Mouse (Mus musculus): Measurements from ENCODE around the gene Dydc2.
"Not testable (repeated sequence)": the region's sequence is repeated elsewhere in the genome, so short reads cannot be mapped to it uniquely, and the experiment has no call there.

The Dydc2 gene

GRCm38 (mm10) chr14:41069108-41069507 lies at the start of gene Dydc2:
Gene Dydc2, minus strand, starts transcription at chr14:41069208.
- no peak for DNase-seq (ENCODE audit: low spot score)

GRCm38 (mm10) chr14:41116271-41116670 lies 47.3 kb upstream of the Dydc2 start:
- no peak for DNase-seq (ENCODE audit: low spot score)

DNA sequence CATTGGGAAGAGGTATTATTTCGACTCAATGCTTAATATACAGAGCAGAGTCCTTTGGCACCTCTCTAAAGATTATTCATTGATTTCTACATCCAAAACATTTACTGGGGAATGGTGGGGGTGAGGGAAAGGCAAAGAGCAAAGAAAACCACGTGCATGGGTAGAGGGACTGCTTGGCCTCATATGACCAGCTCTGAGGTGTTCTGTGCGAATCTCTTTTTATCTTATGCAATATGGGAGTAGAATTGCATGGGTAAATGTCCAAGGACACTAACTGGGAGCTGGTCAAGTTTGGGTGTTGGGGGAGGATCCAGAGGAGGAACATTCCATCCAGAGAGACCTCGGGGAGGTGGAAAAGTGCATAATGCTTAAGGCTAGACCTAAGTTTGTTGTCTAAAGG lies 43.9 kb upstream of the Dydc2 start:
- DNase-seq (ENCODE audit: low spot score) = no peak

GRCm38 (mm10) chr14:41111031-41111668 lies 42.1 kb upstream of the Dydc2 start:
- DNase-seq (ENCODE audit: low spot score) = no peak

GRCm38 (mm10) chr14:41104853-41105444 lies 35.9 kb upstream of the Dydc2 start, which contains the start of gene Mat1a:
Gene Mat1a, plus strand, starts transcription at chr14:41105035.
- no peak for DNase-seq (ENCODE audit: low spot score)

GRCm38 (mm10) chr14:41102269-41102668 lies 33.3 kb upstream of the Dydc2 start:
- no peak for DNase-seq (ENCODE audit: low spot score)

DNA sequence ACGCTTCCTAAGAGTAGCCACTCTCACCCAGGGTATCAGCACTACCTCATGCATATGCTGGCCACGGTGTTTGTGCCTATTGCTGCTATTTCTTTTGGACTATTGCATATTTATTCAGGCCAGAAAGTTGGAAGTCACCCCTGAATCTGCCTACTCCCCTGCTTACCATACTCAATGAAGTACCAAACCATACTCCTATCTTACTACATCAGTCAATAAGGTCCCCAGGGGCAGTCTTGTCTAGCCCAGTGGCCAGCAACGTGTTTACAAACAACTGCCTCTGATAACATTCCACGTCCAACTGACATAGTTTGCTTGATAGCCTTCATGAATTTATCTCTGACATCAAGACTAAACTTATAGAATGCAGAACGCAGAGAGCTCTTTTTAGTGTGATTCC lies 32.2 kb upstream of the Dydc2 start:
- DNase-seq (ENCODE audit: low spot score) = no peak

- DNase-seq (ENCODE audit: low spot score) = no peak
Observed at GRCm38 (mm10) chr14:41100712-41101111, 31.7 kb upstream of the Dydc2 start.

GRCm38 (mm10) chr14:41098726-41099125 lies 29.7 kb upstream of the Dydc2 start:
- DNase-seq (ENCODE audit: low spot score) = no peak

DNA sequence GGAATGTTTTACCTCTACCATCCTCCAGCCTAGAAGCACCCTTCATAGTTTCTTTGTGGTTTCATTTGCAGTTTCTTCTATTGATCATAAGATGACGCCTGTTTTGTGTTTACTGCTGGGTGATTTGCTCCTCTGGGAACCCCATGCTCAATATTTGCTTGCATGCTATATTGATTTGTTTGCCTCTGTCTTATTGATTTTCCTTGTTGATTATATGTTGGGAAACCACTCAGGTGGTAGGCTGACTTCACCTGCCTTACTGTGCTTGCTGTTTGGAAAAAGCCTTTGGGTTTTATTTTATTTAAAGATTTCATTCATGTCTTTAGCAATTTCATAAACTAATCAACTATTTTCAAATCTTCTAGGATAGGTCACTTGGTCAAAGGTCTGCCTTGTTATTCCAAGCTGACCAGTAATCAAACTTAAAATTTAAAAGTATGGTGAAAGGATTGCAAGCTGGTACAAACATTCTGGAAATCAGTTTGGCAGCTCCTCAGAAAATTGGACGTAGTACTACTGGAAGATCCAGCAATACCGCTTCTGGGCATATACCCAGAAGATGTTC lies 27.4 kb upstream of the Dydc2 start:
- DNase-seq (ENCODE audit: low spot score) = no peak

GRCm38 (mm10) chr14:41094114-41094513 lies 25.1 kb upstream of the Dydc2 start:
- DNase-seq (ENCODE audit: low spot score) = no peak

- peak; percentile 2 for DNase-seq (ENCODE audit: low spot score)
Observed at GRCm38 (mm10) chr14:41090777-41091176, 21.8 kb upstream of the Dydc2 start.

DNA sequence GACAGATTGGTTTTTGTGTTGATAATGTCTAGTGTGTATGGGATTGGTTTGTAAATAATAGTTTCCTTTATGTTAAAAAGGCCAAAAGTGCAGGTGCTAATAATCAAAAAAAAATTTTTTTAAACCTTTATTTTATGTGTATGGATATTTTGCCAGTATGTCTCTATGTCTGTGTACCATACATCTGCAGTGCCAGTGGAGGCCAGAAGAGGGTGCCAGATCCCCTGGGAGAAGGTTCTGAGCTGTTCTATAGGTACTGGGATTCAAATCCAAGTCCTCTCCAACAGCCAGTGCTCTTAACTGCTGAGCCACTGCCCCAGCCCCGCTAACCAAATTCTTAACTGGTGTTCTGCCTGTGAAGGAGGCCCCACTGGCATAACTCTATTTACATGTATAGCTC lies 18.5 kb upstream of the Dydc2 start:
- DNase-seq (ENCODE audit: low spot score) = peak; percentile 14

DNA sequence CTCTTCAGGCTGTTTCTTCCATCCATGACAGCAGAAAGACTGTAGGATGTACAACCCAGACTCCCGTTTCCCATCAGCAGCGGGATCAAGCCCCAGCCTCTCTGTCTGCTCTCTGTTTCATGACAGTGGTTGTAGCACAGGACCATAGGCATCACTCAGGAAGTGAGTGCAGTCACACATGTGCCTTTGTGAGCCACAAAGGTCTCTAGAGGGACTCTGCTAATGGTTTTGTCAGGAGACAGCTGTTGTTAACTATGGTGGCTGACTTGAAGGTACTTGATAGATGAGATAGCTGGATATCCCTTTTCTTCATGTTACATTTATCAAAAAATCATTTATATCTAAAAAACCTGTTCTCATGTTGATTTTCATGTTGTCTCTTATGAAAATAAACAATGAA lies 13.4 kb upstream of the Dydc2 start:
- no peak for DNase-seq (ENCODE audit: low spot score)

DNA sequence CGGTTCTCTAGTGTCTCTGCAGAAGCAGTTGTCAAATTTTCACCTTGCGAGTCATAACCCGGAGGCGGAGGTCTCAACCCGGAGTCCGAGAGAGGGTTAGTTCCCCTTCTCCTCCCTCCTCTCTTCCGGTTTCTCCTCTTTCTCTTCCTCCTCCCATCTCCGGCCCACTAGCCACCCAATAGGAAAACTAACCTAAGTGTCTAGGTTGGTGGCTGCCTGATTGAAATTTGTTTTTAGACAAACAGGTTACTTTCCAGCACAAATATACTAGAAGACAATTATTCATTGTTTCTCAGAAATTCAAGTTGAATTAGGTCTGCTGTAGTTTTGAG lies 3.9 kb upstream of the Dydc2 start:
- DNase-seq (ENCODE audit: low spot score) = no peak

- DNase-seq (ENCODE audit: low spot score) = peak; percentile 23
Observed at GRCm38 (mm10) chr14:41072229-41072943, 3.4 kb upstream of the Dydc2 start, which contains the start of gene Dydc1. Gene Dydc1, plus strand, starts transcription at chr14:41072911.

GRCm38 (mm10) chr14:41070343-41070742 lies 1.3 kb upstream of the Dydc2 start:
- no peak for DNase-seq (ENCODE audit: low spot score)

- no peak for DNase-seq (ENCODE audit: low spot score)
Observed at GRCm38 (mm10) chr14:41066416-41066815, 2.6 kb downstream of the Dydc2 start.

DNA sequence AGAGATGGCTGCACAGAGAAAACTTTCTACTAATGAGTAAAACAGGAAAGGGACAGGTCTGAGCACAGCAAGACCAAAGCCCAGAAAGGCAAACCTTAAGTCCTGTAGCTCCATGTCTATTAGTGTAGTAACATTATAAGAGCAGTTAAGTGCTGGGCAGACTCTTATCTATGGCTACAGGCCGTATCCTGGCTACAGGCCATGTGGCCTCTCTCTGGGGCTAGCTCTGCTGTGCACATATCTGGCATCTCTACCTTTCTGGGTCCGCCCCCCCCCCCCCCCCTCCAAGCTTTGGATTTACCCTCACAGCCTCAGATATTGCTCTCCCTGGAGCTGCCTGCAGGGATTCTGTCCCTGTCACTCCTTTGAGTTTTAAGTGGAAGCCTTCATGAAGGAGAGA lies 3.8 kb downstream of the Dydc2 start:
- no peak for DNase-seq (ENCODE audit: low spot score)

- not testable (repeated sequence) for DNase-seq (ENCODE audit: low spot score)
Observed at GRCm38 (mm10) chr14:41053190-41053589, 15.8 kb downstream of the Dydc2 start.

GRCm38 (mm10) chr14:41052481-41052880 lies 16.5 kb downstream of the Dydc2 start:
- DNase-seq (ENCODE audit: low spot score) = no peak

GRCm38 (mm10) chr14:41050471-41050870 lies 18.5 kb downstream of the Dydc2 start:
- peak; percentile 53 for DNase-seq (ENCODE audit: low spot score)

DNA sequence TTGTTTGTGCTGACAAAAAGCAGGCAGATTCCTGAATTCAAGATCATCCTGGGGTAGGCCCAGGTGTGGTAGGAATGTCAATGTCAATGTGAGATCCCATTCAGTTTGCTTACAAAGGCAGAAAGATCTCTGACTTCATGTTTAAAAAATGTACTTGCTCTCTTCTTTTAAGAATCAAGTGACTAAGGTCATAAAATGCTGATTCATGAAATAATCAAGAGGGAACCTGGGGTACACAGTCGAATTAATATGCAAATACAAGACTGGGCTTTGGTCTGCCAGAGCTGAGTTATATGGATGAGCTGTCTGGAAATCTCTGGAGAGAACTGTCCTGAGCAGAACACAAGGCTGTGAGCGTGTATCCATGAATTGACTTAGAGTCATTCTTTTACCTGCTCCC lies 21.6 kb downstream of the Dydc2 start:
- no peak for DNase-seq (ENCODE audit: low spot score)

Measured in T-cell, adult 2 months (primary cell).